Mouse (Mus musculus): Measurements from ENCODE around the gene Gm10401. TPM values are rescaled to one million over a fixed set of nuclear protein-coding genes. Genes with fewer than 3 reads are reported as not detected.

The Gm10401 gene
- 0.30 TPM in 1 of 2 replicates, not detected in the other for polyA plus RNA-seq (2012; rRNA removed)

DNA sequence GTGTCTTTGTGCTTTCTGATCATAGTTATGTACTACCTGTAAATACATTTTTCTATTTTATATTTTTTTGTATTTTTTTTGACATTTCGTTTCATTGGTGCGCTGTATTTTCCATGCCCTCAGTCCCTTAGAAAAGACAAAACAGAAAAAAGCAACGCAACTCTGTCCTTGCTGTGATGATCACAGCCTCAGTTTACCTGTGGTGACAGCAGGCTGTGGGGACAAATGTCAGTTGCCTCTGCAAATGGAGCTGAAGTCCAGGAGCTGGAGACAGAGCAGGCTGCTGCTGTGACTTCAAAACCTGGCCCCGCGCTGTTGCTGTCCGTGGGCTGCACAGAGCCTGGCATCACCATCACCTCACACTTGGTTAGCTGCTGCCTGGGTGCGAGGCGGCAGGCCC, at the start of gene Gm10401:
TSS of gene Gm10401 (minus strand) at position 101 of the 400 bp plus-strand sequence.

DNA sequence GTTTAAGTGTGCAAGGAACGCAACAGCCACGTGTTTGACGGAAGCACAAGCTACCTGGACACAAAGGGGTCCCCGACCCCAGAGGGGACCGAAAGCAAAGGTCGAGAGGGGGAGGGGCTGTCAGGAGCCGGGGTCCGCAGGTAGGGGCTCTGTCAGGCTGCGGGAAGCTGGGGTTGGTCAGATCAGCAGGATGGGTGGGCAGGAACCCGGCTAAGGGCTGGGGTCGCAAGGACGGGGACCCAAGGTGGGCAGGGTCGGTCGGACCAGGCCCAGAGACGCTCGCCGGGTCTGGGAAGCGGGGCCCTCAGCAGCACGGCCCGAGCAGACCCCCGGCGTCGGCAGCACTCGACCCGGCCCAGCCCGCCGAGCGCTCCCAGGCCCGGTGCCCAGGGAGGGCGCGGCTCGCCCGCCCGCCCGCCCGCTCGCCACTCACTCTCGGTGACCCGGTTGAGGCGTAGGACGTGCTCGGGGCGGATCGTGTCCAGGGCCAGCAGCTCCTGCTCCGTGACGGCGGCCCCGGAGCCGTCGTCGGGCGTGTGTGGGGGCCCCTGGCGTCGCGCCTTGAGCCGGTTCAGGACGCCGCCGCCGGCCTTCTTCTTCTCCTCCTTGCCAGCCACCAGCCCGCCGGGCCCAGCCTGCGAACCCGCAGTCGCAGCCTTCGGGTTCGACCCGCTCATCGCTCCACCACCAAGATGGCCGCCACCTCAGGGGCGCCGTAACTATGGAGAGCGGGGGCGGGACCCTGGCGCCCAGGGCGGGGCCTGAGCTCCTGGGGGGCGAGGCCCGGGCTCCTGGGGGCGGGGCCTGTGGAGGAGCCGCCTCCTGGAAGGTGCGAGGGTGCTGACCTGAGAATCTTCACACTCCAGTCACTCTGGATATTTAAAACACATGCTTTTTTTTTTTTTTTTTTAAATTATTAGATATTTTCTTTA, 36.4 kb upstream of the Gm10401 start, which contains the start of gene Unc119b:
TSS of gene Unc119b (minus strand) at position 742 of the 932 bp plus-strand sequence.

GRCm38 (mm10) chr5:115118961-115119570, 21.0 kb upstream of the Gm10401 start, which contains the start of gene Acads:
Acads (minus strand) TSS chr5:115119346.

Other genes with a start within 250 kb of the Gm10401 start
- not detected in 2 replicates for gene 4930519G04Rik, start 244.6 kb downstream of the Gm10401 start, polyA plus RNA-seq (2012; rRNA removed)
- gene Gm9936, start 239.6 kb downstream of the Gm10401 start, polyA plus RNA-seq (2012; rRNA removed) = not detected in 2 replicates
- 6.3 and 8.6 TPM in 2 replicates for gene Oasl2, start 201.4 kb downstream of the Gm10401 start, polyA plus RNA-seq (2012; rRNA removed)
- 24.7 and 50.4 TPM in 2 replicates for gene Oasl1, start 175.1 kb downstream of the Gm10401 start, polyA plus RNA-seq (2012; rRNA removed)
- 19.6 and 21.7 TPM in 2 replicates for gene 2210016L21Rik, start 156.1 kb downstream of the Gm10401 start, polyA plus RNA-seq (2012; rRNA removed)
- gene Hnf1a, start 127.2 kb downstream of the Gm10401 start, polyA plus RNA-seq (2012; rRNA removed) = 16.8 and 18.4 TPM in 2 replicates
- gene Sppl3, start 87.2 kb downstream of the Gm10401 start, polyA plus RNA-seq (2012; rRNA removed) = 72.4 and 89.9 TPM in 2 replicates
- 310 and 336 TPM in 2 replicates for gene Acads, start 21.1 kb upstream of the Gm10401 start, polyA plus RNA-seq (2012; rRNA removed)
- gene Unc119b, start 36.7 kb upstream of the Gm10401 start, polyA plus RNA-seq (2012; rRNA removed) = 38.1 and 51.5 TPM in 2 replicates
- gene Mlec, start 59.9 kb upstream of the Gm10401 start, polyA plus RNA-seq (2012; rRNA removed) = 77.3 and 100 TPM in 2 replicates
- 1.9 and 2.4 TPM in 2 replicates for gene Cabp1, start 96.1 kb upstream of the Gm10401 start, polyA plus RNA-seq (2012; rRNA removed)
- 56.1 and 89.9 TPM in 2 replicates for gene Pop5, start 137.5 kb upstream of the Gm10401 start, polyA plus RNA-seq (2012; rRNA removed)
- 145 and 168 TPM in 2 replicates for gene Rnf10, start 174.6 kb upstream of the Gm10401 start, polyA plus RNA-seq (2012; rRNA removed)
- 11.6 and 12.4 TPM in 2 replicates for gene Coq5, start 181.4 kb upstream of the Gm10401 start, polyA plus RNA-seq (2012; rRNA removed)
- gene Dynll1, start 202.7 kb upstream of the Gm10401 start, polyA plus RNA-seq (2012; rRNA removed) = 361 and 421 TPM in 2 replicates
- gene Srsf9, start 228.9 kb upstream of the Gm10401 start, polyA plus RNA-seq (2012; rRNA removed) = 78.5 and 102 TPM in 2 replicates
- gene Gatc, start 242.9 kb upstream of the Gm10401 start, polyA plus RNA-seq (2012; rRNA removed) = 6.6 and 8.4 TPM in 2 replicates
- gene Triap1, start 242.9 kb upstream of the Gm10401 start, polyA plus RNA-seq (2012; rRNA removed) = 12.5 and 13.4 TPM in 2 replicates